Mouse (Mus musculus) midbrain, embryonic 10.5 days (tissue): ENCODE measurements at regions not wholly inside any gene's neighbourhood (a gene's known extent, or its start where the extent isn't known, plus 50 kb on each side); places are given as distances from the start of the nearest gene placed in this dataset.
A peak's percentile ranks its signal among the peaks of the same experiment; 100 is the strongest.

ENCODE experiments used
- DNase-seq: peaks from one replicate; pipeline ENCODE4 v3.0.0-alpha.2; 2017; ENCODE audit warnings: low spot score
- H3K27ac ChIP-seq: fragments of 300-500 bp; sonication (generic); replicated peaks from 2 replicates; pipeline ENCODE4 v1.5.1; 2016; ENCODE audit warnings: mild to moderate bottlenecking
- H3K27me3 ChIP-seq: fragments of 300-500 bp; sonication (generic); 2 replicates; pipeline ENCODE4 v1.6.1; 2016; ENCODE audit warnings: low read depth, mild to moderate bottlenecking; ENCODE audit not compliant: poor library complexity, severe bottlenecking
- H3K36me3 ChIP-seq: fragments of 300-500 bp; sonication (generic); 2 replicates; pipeline ENCODE4 v1.6.1; 2016; ENCODE audit warnings: mild to moderate bottlenecking, moderate library complexity
- H3K4me1 ChIP-seq: fragments of 300-500 bp; sonication (generic); 2 replicates; pipeline ENCODE4 v1.6.1; 2016
- H3K4me3 ChIP-seq: fragments of 300-500 bp; sonication (generic); 2 replicates; pipeline ENCODE4 v1.5.1; 2016; ENCODE audit warnings: mild to moderate bottlenecking, moderate library complexity
- H3K9me3 ChIP-seq: fragments of 300-500 bp; sonication (generic); replicated peaks from 2 replicates; pipeline ENCODE4 v1.6.1; 2016; ENCODE audit warnings: mild to moderate bottlenecking
- WGBS: fragments of 180-500 bp; shearing (Covaris S2); methylation state at CpG from one replicate; pipeline ENCODE4 v1.1.7; 2016; 5-methylcytosine and 5-hydroxymethylcytosine counted together

- H3K27ac ChIP-seq = no peak overlapping the region
- H3K4me1 ChIP-seq = no peaks in the 10 kb centered on the region
- 78% methylated on average over 5 of the region's 5 CpGs for WGBS
- no peaks in the 10 kb centered on the region for H3K36me3 ChIP-seq
- no peak overlapping the region for H3K4me3 ChIP-seq
- H3K27me3 ChIP-seq = no peaks in the 10 kb centered on the region
- no peaks in the 10 kb centered on the region for H3K9me3 ChIP-seq
- DNase-seq = no peak
These were observed 55.4 kb upstream of the Bnc1 start for GRCm38 (mm10) chr7:82047456-82047855.

- Histone ChIP-seq H3K27me3 (peaks cover 22% of the 10 kb centered on the region), H3K4me1 (peaks cover 18% of the 10 kb centered on the region), H3K36me3 (no peaks in the 10 kb centered on the region), H3K27ac (no peak overlapping the region), H3K9me3 (no peaks in the 10 kb centered on the region), H3K4me3 (no peak overlapping the region)
- DNase-seq = no peak
- WGBS = 86% methylated on average over 4 of the region's 4 CpGs
These were observed 61.3 kb upstream of the Bnc1 start for GRCm38 (mm10) chr7:82053411-82053810.

GRCm38 (mm10) chr7:82056551-82057230 is 64.6 kb upstream of the Bnc1 start:
- H3K27me3 ChIP-seq = peaks cover 28% of the 10 kb centered on the region

GRCm38 (mm10) chr7:82063407-82063806 is 71.3 kb upstream of the Bnc1 start:
- no peak for DNase-seq

More at GRCm38 (mm10) chr7:82056551-82057230, 64.6 kb upstream of the Bnc1 start:
- Histone ChIP-seq H3K4me3 (peak overlapping the region; percentile 46), H3K36me3 (no peaks in the 10 kb centered on the region), H3K4me1 (peaks cover 18% of the 10 kb centered on the region), H3K27ac (peak overlapping the region; percentile 75), H3K9me3 (no peaks in the 10 kb centered on the region)
- WGBS = 1% methylated on average over 21 of the region's 21 CpGs
- peak; percentile 64 for DNase-seq

GRCm38 (mm10) chr7:82069629-82070450 is 77.7 kb upstream of the Bnc1 start:
- no peaks in the 10 kb centered on the region for H3K9me3 ChIP-seq
- H3K36me3 ChIP-seq = no peaks in the 10 kb centered on the region
- H3K27ac ChIP-seq = no peak overlapping the region
- 80% methylated on average over 7 of the region's 7 CpGs for WGBS
- no peaks in the 10 kb centered on the region for H3K4me1 ChIP-seq
- H3K27me3 ChIP-seq = no peaks in the 10 kb centered on the region
- H3K4me3 ChIP-seq = no peak overlapping the region
- DNase-seq = no peak

More at GRCm38 (mm10) chr7:82063407-82063806, 71.3 kb upstream of the Bnc1 start:
- no peak overlapping the region for H3K4me3 ChIP-seq
- H3K27me3 ChIP-seq = peaks cover 24% of the 10 kb centered on the region; the same call in 1 of the 2 replicates
- no peaks in the 10 kb centered on the region for H3K36me3 ChIP-seq
- no peak overlapping the region for H3K27ac ChIP-seq
- H3K9me3 ChIP-seq = no peaks in the 10 kb centered on the region
- H3K4me1 ChIP-seq = peaks cover 7% of the 10 kb centered on the region
- WGBS = 76% methylated on average over 7 of the region's 7 CpGs

- Histone ChIP-seq H3K4me1 (no peaks in the 10 kb centered on the region), H3K9me3 (no peaks in the 10 kb centered on the region), H3K36me3 (no peaks in the 10 kb centered on the region), H3K27me3 (no peaks in the 10 kb centered on the region), H3K4me3 (no peak overlapping the region), H3K27ac (no peak overlapping the region)
- DNase-seq = no peak
- 83% methylated on average over 10 of the region's 10 CpGs for WGBS
These were observed 79.0 kb upstream of the Bnc1 start for GRCm38 (mm10) chr7:82070946-82071727.

GRCm38 (mm10) chr7:82075359-82075758 is 83.3 kb upstream of the Bnc1 start:
- Histone ChIP-seq H3K27me3 (no peaks in the 10 kb centered on the region), H3K27ac (no peak overlapping the region), H3K9me3 (no peaks in the 10 kb centered on the region), H3K36me3 (no peaks in the 10 kb centered on the region), H3K4me1 (0 out of 2 replicates have a peak, but pooled peaks cover 3% of the 10 kb centered on the region), H3K4me3 (no peak overlapping the region)
- DNase-seq = no peak
- 93% methylated on average over 2 of the region's 2 CpGs for WGBS

- DNase-seq = peak; percentile 34
- 17% methylated on average over 3 of the region's 3 CpGs for WGBS
- H3K36me3 ChIP-seq = no peaks in the 10 kb centered on the region
- no peak overlapping the region for H3K27ac ChIP-seq
- peaks cover 25% of the 10 kb centered on the region for H3K4me1 ChIP-seq
- H3K9me3 ChIP-seq = no peaks in the 10 kb centered on the region
- H3K4me3 ChIP-seq = no peak overlapping the region
- H3K27me3 ChIP-seq = 0 out of 2 replicates have a peak, but pooled peaks cover 12% of the 10 kb centered on the region
These were observed 89.8 kb upstream of the Bnc1 start for GRCm38 (mm10) chr7:82081851-82082250.

- Histone ChIP-seq H3K4me3 (no peak overlapping the region), H3K27ac (peak overlapping the region; percentile 30; the same call in 1 of the 2 replicates), H3K36me3 (no peaks in the 10 kb centered on the region), H3K27me3 (0 out of 2 replicates have a peak, but pooled peaks cover 12% of the 10 kb centered on the region), H3K4me1 (peaks cover 25% of the 10 kb centered on the region), H3K9me3 (no peaks in the 10 kb centered on the region)
- no peak for DNase-seq
- WGBS = 26% methylated on average over 6 of the region's 6 CpGs
These were observed 90.8 kb upstream of the Sh3gl3 start for GRCm38 (mm10) chr7:82082883-82083282.

GRCm38 (mm10) chr7:82084473-82084872 is 89.2 kb upstream of the Sh3gl3 start:
- Histone ChIP-seq H3K27ac (no peak overlapping the region), H3K4me1 (peaks cover 29% of the 10 kb centered on the region), H3K27me3 (0 out of 2 replicates have a peak, but pooled peaks cover 12% of the 10 kb centered on the region), H3K4me3 (no peak overlapping the region), H3K36me3 (no peaks in the 10 kb centered on the region), H3K9me3 (no peaks in the 10 kb centered on the region)
- 89% methylated on average over 10 of the region's 10 CpGs for WGBS
- DNase-seq = no peak

- H3K4me1 ChIP-seq = peaks cover 30% of the 10 kb centered on the region
- no peak overlapping the region for H3K27ac ChIP-seq
- H3K27me3 ChIP-seq = 0 out of 2 replicates have a peak, but pooled peaks cover 12% of the 10 kb centered on the region
- no peak for DNase-seq
- H3K9me3 ChIP-seq = no peaks in the 10 kb centered on the region
- WGBS = 83% methylated on average over 4 of the region's 4 CpGs
- H3K36me3 ChIP-seq = no peaks in the 10 kb centered on the region
- H3K4me3 ChIP-seq = no peak overlapping the region
These were observed 88.4 kb upstream of the Sh3gl3 start for GRCm38 (mm10) chr7:82085205-82085604.

GRCm38 (mm10) chr7:82098136-82098535 is 75.5 kb upstream of the Sh3gl3 start:
- Histone ChIP-seq H3K4me1 (no peaks in the 10 kb centered on the region), H3K27ac (no peak overlapping the region), H3K36me3 (no peaks in the 10 kb centered on the region), H3K4me3 (no peak overlapping the region), H3K27me3 (no peaks in the 10 kb centered on the region), H3K9me3 (no peaks in the 10 kb centered on the region)
- no peak for DNase-seq
- 85% methylated on average over 6 of the region's 6 CpGs for WGBS
